Mouse (Mus musculus): ENCODE data around the gene Slco3a1. TPM values are rescaled to one million over a fixed set of nuclear protein-coding genes. Genes with fewer than 3 reads are reported as not detected.

Gene Slco3a1
- total RNA-seq, 2 experiments from 2014 or later: 53.9 to 56.2 TPM

GRCm38 (mm10) chr7:74529183-74529757 lies 25.3 kb downstream of the Slco3a1 start:
- no peak for DNase-seq (ENCODE audit: extremely low spot score in 1 of 2, low spot score in 1 of 2)

- DNase-seq (ENCODE audit: extremely low spot score in 1 of 2, low spot score in 1 of 2): no peak
Observed at GRCm38 (mm10) chr7:74528182-74528581, 26.4 kb downstream of the Slco3a1 start.

GRCm38 (mm10) chr7:74527689-74528088 lies 26.9 kb downstream of the Slco3a1 start:
- no peak for DNase-seq (ENCODE audit: extremely low spot score in 1 of 2, low spot score in 1 of 2)

- no peak for DNase-seq (ENCODE audit: extremely low spot score in 1 of 2, low spot score in 1 of 2)
Observed at GRCm38 (mm10) chr7:74526030-74526429, 28.6 kb downstream of the Slco3a1 start.

- no peak for DNase-seq (ENCODE audit: extremely low spot score in 1 of 2, low spot score in 1 of 2)
Observed at GRCm38 (mm10) chr7:74525586-74525985, 29.0 kb downstream of the Slco3a1 start.

GRCm38 (mm10) chr7:74524188-74524971 lies 30.2 kb downstream of the Slco3a1 start:
- no peak for DNase-seq (ENCODE audit: extremely low spot score in 1 of 2, low spot score in 1 of 2)

- DNase-seq (ENCODE audit: extremely low spot score in 1 of 2, low spot score in 1 of 2): no peak
Observed at GRCm38 (mm10) chr7:74523086-74523485, 31.5 kb downstream of the Slco3a1 start.

GRCm38 (mm10) chr7:74522260-74522659 lies 32.3 kb downstream of the Slco3a1 start:
- DNase-seq (ENCODE audit: extremely low spot score in 1 of 2, low spot score in 1 of 2): no peak

GRCm38 (mm10) chr7:74519386-74519785 lies 35.2 kb downstream of the Slco3a1 start:
- DNase-seq (ENCODE audit: extremely low spot score in 1 of 2, low spot score in 1 of 2): no peak

- no peak for DNase-seq (ENCODE audit: extremely low spot score in 1 of 2, low spot score in 1 of 2)
Observed at GRCm38 (mm10) chr7:74518776-74519175, 35.8 kb downstream of the Slco3a1 start.

GRCm38 (mm10) chr7:74518255-74518654 lies 36.3 kb downstream of the Slco3a1 start:
- DNase-seq (ENCODE audit: extremely low spot score in 1 of 2, low spot score in 1 of 2): no peak

GRCm38 (mm10) chr7:74510676-74511075 lies 43.9 kb downstream of the Slco3a1 start:
- no peak for DNase-seq (ENCODE audit: extremely low spot score in 1 of 2, low spot score in 1 of 2)

- no peak for DNase-seq (ENCODE audit: extremely low spot score in 1 of 2, low spot score in 1 of 2)
Observed at GRCm38 (mm10) chr7:74508205-74508604, 46.4 kb downstream of the Slco3a1 start.

- no peak for DNase-seq (ENCODE audit: extremely low spot score in 1 of 2, low spot score in 1 of 2)
Observed at GRCm38 (mm10) chr7:74506856-74507255, 47.7 kb downstream of the Slco3a1 start.

- no peak for DNase-seq (ENCODE audit: extremely low spot score in 1 of 2, low spot score in 1 of 2)
Observed at GRCm38 (mm10) chr7:74505635-74506034, 48.9 kb downstream of the Slco3a1 start.

- no peak for DNase-seq (ENCODE audit: extremely low spot score in 1 of 2, low spot score in 1 of 2)
Observed at GRCm38 (mm10) chr7:74501187-74501586, 53.4 kb downstream of the Slco3a1 start.

GRCm38 (mm10) chr7:74499470-74499869 lies 55.1 kb downstream of the Slco3a1 start:
- DNase-seq (ENCODE audit: extremely low spot score in 1 of 2, low spot score in 1 of 2): no peak

- DNase-seq (ENCODE audit: extremely low spot score in 1 of 2, low spot score in 1 of 2): no peak
Observed at GRCm38 (mm10) chr7:74498266-74498980, 56.2 kb downstream of the Slco3a1 start.

- DNase-seq (ENCODE audit: extremely low spot score in 1 of 2, low spot score in 1 of 2): no peak
Observed at GRCm38 (mm10) chr7:74497203-74497602, 57.4 kb downstream of the Slco3a1 start.

- DNase-seq (ENCODE audit: extremely low spot score in 1 of 2, low spot score in 1 of 2): no peak
Observed at GRCm38 (mm10) chr7:74495451-74495850, 59.1 kb downstream of the Slco3a1 start.

- DNase-seq (ENCODE audit: extremely low spot score in 1 of 2, low spot score in 1 of 2): no peak
Observed at GRCm38 (mm10) chr7:74493775-74494174, 60.8 kb downstream of the Slco3a1 start.
